Mouse (Mus musculus) lung, postnatal 10 days (tissue): ENCODE measurements at regions not wholly inside any gene's neighbourhood (a gene's known extent, or its start where the extent isn't known, plus 50 kb on each side); places are given as distances from the start of the nearest gene placed in this dataset.
A peak's percentile ranks its signal among the peaks of the same experiment; 100 is the strongest.

Experiments
- DNase-seq: peaks from one replicate; pipeline ENCODE4 v3.0.0; 2021

DNA sequence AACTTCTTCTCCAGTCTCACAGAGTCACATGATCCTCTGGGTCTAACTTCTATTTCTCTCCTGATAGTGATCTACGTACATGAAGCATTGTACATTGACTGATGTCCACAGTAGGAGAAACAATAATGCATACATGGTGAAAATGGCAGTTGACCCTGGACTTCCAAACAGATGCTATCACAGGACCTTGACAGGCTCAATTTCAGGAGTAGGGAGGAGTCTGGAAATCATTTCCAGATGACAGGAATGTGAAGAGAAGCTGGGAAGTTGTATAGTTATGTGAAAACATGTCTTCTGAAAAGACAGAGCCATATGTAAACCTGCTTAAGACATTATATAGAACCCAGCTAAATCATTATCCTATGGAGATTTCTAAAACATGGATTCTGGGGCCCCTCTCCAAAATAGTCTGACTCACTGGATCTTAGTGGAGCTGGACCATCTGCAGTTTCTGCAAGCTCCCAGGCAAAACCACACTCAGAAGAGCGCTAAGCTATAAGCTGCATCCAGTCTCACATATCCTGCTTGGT, 322.3 kb upstream of the Ldb2 start:
- DNase-seq, result no peak

DNA sequence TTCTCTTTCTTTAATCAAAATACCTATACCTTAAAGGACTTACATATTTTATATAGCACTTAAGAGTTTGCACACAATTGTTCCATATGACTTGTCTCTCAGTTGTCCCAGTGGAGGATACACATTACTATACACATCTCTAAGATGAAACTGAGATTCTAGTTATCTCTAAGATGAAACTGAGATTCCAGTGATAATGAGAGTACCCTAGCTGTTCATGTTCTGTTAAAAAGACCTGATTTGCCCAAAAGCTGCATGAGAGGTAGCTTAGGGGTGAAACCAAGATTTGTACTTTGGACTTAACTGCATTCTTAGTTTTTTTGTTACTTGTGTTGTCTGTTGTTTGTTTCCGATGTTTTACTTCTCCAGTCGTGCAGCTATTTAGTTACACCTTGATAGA, 320.3 kb upstream of the Ldb2 start:
- DNase-seq, result no peak

DNA sequence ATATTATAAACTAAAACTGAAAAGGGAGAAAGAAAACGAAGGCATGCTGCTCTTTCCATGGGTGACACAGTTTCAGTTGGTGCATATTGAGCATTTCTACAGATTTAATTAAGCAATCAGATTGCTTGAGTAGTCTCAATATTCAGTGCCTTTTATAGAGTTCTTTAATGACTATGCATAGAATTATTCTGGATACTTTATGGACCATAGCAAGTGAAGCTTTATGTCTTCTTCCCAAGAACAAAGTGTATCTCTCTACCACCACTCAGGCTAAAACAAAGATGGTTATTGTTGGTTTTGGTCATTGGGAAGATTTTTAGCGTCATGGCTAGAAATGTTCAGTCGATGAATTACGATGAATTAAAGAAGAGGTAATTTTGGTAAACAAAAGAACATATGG, 311.8 kb upstream of the Ldb2 start:
- no peak for DNase-seq

DNA sequence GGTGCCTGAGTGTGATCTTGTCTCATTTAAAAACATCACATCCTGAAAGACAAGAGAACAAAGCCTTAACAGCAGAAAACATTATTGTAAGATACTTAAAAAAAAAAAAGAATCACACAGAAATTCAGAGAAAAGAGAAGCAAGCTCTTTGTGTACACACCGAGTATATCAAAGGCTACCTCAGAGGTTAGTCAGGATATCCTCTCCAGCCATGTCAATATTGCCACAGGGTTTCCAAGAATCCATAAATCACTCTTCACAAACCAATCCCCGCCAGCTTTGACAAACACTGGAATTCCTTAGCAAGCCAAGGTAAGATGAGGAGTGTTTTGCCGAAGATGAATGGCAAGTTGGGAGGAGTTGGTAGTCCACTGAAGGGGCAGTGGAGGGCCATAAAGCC, 311.3 kb upstream of the Ldb2 start:
- DNase-seq, result no peak

DNA sequence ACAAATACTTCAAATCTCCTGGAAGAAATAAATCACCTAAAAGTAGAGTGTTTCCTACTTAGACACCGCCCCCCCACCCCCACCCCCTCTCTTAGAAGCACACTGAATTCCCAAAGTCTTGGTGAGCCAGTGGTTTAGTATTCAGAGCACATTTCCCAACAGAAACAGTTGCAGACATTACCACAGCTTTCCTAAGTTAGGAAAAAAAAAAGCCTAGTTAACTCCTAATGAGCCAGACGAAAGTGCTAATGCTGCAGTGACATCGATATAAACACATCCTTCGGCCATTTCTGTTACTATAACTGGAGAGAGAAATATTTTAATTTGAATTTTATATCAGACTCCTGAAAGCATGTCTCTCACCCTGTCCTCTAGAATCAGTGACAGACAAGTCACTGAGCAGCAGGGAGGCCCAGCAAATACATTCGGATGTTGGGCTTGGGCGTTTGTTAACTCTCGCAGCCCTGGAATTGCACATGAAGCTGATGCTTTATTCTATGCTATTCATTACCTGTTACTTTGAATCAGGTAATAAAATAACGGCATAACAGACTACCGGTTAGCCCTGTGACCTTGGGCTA, 305.8 kb upstream of the Ldb2 start:
- no peak for DNase-seq

DNA sequence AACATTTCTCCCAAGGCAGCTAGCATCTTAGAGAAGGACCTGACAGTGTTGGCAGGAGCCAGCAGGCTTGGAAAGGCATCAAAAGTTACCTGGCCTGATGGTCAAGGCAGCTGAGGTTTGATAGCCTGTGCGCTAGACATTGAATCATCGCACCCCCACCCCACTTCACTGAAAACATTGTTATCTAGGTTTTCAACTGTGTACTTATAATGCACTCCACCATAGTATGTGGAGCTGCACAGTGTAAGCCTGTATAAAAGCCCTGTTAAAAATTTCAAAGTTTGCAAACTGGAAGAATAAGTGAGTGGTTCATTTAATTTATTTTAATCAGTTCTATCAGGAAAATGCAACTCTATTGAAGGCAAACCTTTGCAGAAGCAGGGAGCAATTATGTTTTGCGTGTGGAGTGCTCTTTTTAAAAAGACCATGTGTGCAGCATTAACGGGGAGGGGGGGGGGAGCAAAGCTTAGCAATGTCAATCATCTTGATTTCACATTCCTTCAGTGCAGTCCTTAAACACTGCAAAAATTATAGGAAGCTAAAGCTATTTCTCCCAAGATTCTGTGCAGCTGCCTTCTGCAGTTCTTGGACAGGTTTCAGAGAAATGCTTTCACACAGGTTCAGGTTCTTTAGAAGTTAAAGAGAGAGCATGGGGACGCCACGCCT, 304.4 kb upstream of the Ldb2 start:
- no peak for DNase-seq

DNA sequence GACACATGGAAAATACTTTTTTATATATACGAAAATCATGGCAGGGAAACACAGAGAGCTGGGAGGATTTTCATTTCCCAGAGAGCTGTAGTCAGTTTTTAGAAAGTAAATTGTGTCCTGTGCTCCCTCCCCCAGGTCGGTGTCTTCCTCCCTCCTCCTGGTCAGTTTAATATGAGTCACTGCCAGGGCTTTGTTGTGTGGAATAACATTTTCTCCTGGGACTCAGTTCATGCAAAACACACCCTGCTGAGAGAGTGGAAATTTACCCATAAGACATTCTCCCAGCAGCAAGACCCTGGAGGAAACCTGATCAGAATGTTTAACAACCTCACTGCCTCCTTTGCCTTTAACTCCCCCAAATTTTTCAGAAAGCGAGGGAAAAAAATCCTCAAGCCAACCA, 303.2 kb upstream of the Ldb2 start:
- DNase-seq, result no peak

DNA sequence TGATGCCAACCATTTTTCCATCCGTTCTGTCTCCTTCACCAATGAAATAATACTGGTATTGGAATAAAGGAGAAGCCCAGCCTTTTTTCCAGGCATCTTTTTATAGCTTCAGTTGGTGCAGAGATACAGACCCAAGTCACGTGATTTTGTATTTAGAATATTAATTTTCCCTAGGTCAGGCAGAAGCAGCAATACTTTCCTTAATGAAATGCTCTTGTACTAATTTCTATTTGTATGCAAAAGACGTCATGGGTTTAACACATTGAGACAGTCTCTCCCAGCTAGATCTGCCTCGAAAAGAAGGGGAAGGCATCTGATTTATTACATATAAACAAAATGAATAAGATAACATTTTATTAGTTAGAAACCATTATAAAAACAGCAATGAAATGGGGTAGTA, 302.3 kb upstream of the Ldb2 start:
- no peak for DNase-seq

DNA sequence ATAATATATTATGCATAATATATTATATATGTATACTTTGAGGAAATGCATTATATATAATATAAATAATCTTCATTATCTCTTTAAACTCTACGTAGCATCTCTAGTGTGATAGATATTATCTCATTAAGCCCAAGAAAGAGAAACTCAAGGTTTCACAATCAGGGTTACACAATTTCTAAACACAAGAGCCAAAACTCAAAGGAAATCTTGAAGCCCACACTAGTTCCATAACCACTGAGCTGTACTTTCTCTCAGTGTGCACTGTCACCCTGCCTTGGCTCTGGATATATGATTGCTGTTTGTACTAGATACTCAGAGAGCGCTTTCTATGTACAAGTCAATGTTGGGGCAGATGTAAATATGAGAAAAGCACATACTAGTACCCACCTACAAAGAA, 299.6 kb upstream of the Ldb2 start:
- DNase-seq, result no peak

DNA sequence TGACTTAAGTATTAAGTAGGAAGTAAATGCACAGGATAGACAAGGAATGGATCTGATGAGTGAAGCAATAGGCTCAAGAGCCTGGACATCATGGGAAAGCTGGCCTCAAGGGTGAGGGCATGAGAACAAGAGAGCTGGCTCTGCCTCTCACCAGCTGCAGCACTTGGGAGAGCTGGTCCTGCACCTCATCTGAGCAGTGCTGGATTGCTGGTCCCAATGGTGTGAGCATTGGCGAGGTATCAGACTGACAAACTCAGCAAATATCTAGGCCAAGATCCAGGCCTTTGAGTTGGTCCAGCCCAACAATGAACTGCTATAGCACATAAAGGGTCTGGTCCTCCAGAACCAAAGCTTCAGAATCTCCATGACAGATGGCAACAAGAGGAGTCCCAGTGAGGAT, 298.5 kb upstream of the Ldb2 start:
- DNase-seq, result peak; percentile 72

DNA sequence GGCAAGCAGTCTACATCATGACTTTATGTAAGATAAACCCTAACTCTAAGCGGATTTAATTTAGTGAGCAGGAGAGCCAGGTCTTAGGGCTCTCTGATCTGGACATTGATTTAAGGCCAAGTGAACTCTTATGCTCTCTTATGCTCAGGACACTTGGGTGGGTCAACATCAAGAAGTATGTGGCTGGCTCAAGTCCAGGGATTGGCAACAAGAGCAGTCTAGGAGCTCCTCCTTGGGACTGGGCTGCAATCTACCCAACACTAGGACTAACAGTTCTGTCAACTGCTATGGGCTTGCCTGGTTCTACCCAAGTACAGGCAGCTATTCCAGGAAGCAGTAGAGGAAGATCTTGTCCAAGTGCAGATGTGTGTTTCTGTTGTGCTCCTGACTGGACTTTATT, 285.3 kb upstream of the Ldb2 start:
- DNase-seq, result peak; percentile 21

DNA sequence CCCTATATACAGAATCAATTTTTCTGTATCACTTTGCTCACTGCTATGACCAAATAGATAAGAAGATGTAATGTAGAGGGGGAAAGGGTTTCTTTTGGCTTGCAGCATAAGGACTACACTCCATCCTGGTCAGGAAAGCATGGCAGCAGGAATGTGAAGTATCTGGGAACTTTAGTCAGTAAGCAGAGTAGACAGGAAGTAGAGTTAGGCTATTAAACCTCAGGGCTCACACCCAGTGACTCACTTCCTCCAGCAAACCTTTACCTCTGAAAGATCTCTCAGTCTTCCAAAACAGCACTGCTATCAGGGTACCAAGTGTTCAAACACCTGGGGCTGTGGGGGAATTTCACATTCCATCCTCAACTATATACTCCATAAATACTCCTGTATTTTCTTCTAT, 283.1 kb upstream of the Ldb2 start:
- no peak for DNase-seq

DNA sequence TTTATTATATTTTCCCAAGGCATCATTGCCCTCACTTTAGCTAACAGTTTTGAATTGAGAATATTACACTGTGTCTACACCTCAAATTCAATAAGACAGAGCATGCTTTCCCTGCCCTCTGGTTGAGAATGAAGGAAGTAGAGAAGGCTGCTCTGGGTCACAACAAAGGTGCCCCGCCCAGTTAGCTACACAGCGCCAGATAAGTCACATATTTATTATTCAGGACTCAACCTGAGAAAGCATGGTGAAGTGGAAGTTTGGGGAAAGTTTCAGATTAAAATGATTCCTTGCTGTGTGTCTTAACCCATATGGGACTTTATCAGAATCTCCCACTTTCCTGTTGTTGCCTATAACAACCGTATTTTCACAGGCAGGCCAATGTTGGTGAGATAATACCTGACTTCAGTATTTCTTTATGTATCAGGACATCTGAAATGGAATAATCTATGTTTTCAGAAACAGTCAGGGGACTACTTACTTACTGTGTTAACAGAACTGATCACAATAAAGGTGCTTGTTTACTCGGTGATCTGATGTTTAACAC, 276.9 kb upstream of the Ldb2 start:
- no peak for DNase-seq

DNA sequence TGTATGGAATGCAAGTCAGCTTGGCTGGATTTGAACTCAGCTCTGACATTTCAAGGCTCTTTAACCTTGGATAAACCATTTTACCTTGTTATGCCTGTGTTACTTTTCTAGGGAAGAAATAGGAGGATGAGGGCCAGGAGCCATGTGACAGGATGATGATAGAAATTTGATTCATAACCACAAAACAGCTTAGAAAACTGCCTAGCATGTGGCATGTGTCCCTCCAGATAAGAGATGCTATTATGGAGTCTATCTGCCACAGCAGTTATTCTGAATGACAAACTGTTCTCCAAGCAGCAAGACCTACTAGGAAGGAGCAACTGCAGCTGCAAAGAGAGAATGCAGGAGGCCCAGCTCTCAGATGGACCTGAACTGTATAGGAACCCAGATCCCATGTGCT, 275.7 kb upstream of the Ldb2 start:
- no peak for DNase-seq

DNA sequence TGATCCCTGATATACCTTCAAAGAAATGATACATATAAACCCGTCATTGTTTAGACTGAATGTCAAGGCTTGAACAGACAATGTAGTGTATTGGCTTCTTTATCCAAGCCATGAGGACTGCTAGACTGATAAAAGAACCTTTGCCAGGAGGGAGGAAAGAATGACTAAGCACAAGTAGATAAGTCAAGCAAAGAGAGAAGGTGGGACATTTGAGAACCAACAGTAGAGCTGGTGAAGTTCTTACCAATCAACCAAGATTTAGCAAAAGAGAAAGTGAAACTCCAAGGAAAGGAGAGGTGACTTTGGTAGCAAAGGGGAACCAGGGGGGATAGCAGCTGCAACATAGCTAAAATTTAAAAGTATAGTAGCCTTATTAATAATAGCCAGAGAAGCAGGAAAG, 273.0 kb upstream of the Ldb2 start:
- no peak for DNase-seq

DNA sequence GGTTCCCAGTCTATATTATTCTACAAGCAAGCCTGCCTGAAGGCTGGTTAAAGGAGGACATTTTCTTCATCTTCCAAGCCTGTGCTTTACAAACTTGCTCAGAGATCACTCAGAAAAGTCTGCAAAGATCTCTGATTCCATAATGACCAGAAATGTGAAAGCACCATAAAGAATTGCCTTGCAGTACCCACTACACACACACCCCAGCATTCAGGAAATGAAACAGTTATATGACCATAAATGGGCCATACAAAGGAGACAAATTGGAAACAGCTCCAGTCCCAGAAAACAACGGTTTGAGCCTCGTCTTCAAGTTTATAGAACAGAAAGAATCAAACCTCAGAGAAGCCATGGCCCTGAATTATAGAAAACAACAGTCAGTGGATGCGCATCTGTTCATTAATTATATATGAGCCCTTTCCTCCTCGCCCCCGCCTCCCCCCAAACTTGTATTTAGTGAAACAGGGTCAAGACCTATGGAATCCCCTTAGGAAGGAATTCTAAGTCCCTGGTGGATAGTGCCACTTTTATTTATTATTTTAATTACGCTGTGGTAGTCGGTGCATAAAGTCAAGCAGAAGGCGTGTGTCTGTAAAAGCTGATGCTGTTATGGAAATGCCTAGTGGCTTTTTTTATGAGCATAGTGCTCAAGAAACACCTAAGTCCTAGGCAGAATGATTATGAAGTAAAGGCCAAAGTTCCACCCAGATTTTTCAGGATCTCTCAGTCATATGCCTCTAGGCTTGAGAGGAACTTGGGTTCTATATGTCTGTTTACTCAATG, 266.6 kb upstream of the Ldb2 start:
- DNase-seq, result no peak

DNA sequence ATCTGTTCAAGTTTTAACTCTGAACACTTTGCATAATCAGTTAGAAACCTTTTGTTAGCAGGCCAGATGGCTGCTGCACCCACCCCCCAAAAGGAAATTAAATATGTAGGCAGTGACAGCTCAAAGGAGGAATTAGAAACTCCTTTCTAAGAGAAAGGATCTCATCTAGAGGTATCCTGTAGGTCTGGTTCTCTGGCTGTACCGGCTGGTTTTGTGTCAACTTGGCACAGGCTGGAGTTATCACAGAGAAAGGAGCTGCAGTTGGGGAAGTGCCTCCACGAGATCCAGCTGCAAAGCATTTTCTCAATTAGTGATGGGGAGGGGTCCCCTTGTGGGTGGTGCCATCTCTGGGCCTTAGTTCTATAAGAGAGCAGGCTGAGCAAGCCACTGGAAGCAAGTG, 263.1 kb upstream of the Ldb2 start:
- no peak for DNase-seq

DNA sequence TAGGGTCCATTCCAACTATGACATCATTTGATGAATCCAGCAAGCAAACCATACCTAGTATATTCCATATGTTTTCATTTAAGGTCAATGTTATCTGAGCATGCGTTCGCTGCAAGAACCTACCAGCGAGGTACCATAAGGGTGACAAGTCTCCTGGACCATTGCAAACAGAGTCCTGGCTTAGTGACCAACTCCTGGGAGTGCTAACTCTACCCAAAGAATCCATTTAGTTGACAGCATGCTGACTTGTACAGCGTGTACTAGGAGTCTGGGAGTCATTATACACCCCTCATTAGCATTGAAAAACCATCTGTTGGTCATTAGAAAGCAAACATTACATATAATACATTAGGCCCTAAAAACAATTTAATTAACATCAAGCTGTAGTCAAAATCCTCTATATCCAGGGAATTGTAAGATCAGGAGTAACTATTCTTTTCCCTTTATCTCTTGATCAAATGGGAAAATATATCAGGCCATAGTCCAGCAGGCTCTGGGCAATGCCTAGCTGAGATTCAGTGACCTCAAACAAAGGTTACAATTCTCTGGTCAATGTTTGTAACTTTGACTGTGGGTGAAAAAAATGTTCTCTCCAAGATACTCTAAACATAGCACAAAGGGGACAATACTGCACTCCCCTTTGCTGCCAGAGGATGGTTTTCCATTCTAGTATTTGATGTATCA, 255.9 kb upstream of the Ldb2 start:
- DNase-seq, result no peak

DNA sequence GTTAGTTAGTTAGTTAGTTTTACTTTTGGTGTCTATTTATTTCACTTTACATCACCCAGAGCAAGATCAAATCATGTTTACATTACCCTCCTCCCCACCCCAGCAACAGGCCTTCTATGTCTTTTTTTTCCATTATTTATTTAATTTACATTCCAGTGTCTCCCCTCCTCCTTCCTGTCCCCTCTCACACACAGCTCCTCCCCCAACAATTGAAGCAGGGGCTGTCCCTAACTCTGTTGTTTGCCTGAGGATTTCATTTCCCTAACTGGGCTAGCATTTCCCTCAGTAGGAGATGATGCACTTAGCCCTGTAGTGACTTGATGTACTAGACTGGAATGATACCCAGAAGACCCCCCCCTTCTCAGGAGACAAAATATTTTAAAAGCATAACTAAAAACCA, 249.9 kb upstream of the Ldb2 start:
- DNase-seq, result peak; percentile 19

DNA sequence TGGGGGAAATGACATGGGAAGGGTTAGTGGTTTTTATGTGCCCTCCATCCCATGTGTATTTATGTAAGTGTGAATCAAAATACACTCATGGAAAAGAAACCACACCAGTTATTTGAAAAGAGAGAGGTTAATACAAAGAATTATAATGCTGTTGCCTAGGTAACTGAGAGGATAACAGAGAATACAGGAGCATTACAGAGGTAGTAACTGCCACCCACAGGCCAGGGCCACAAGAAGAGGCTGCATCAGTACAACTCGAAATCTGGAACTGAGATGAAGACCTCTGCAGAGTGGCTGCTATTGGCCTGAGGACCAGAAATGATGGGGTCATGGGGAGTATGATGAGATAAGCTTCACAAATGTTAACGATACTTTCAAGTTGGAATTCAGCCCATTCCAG, 243.4 kb upstream of the Ldb2 start:
- no peak for DNase-seq

DNA sequence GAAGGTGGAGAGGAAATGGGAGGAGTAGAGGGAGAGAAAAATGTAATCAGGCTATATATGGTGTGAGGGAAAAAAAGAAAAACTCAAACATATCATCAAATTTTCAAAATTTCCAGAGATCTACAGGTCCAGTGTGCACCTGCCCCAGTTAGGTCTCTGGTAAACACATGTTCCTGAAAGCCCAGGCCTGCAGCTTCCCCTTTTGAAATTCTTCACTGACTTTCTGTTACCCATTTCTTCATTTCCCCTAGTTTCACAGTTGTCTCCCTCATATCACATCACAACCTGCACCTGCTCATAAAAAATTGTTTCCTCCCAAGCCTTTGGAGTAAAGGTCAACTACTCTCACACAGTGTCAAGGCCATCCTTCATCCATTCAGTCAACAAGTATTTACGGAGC, 236.9 kb upstream of the Ldb2 start:
- DNase-seq, result no peak

DNA sequence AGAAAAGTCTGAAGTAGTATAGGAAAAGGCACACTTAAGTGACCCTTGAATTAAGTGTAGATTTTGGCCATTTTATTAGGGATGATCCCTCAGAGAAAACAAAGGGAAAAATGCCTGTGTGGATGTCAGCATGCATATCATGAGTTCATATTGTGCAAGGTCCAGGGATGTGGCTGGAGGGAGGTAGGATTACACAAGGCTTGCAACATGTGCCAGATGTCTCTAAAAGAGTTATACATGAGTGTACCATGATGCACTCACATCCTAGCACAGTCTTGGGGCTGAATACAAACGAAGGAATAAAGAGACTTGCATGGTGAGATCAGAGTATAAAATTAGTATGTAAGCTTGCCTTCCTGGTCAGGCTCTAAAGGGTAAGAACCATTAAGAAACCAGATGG, 233.7 kb upstream of the Ldb2 start:
- no peak for DNase-seq

DNA sequence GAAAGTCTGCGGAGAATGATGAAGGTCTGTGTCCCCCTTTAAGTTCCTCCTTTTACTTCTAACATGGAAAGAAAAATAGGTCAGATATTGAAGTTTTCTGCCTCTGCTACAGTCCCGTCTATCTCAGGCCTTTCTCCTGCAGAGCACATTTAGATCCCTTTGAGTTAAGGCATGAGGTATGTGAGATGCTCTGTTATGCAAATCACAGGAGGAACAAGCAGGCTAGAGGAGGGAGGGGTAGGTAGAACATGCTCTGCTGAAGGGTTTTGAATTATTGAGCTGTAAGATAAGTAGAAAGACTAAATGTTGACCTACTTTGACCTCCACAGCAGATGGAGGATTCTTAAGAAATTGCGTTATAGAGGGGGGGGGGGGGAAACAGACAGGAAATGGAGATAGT, 228.4 kb upstream of the Ldb2 start:
- no peak for DNase-seq
